In the genomic region with DNA sequence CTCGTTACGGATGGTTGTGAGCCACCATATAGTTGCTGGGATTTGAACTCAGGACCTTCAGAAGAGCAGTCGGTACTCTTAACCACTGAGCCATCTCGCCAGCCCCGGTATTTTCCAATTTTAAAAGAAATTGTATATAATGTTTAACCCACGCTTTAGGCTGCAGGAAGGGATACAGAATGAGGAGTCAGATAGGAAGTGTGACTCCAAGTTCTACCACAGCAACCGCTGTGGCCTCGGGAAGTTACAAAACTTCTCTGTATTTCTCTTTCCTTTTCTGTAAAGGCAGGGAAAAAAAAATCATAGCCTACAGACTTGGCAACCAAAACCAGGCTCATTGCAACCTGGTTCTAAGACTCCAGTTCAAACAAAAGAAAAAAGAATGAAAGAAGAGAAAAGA, we compare ENCODE assay signal across 21 mouse cellular contexts.
DNase-seq lines count a peak whose midpoint lies in the region; ATAC-seq and TF ChIP-seq lines count a peak whose summit lies in the region.
"Had no signal": no experiment of that assay in that cellular context is flagged by ENCODE, and none has a peak within 500 bp of the region (broad histone marks: within the 10 kb centered on the region; RNA-seq: fewer than 3 reads in every experiment).

No protein-coding gene starts in this region.

- no peak for TF ChIP-seq CTCF in left cerebral cortex, adult 2 months (IDR thresholded peaks at IDR 0.05)

- peak overlapping the region; percentile 57 for H3K27ac ChIP-seq in embryonic facial prominence, embryonic 14.5 days (replicated peaks; ENCODE audit: low read depth, low read length)
- H3K27ac ChIP-seq in embryonic facial prominence, embryonic 10.5 days (replicated peaks): no peak overlapping the region
- H3K27ac ChIP-seq in heart, embryonic 15.5 days: peak overlapping the region; percentile 91
- H3K27ac ChIP-seq in lung, embryonic 15.5 days: peak overlapping the region; percentile 67; the same call in 1 of the 2 replicates
- no peak overlapping the region for H3K27ac ChIP-seq in left cerebral cortex, adult 2 months
- H3K27ac ChIP-seq: hindbrain, embryonic 13.5 days had no signal

- peaks cover 13% of the 10 kb centered on the region for H3K4me1 ChIP-seq in embryonic facial prominence, embryonic 14.5 days (ENCODE audit: control insufficient read depth, insufficient read depth, low read length)
- peaks cover 22% of the 10 kb centered on the region for H3K4me1 ChIP-seq in embryonic facial prominence, embryonic 10.5 days
- peaks cover 43% of the 10 kb centered on the region for H3K4me1 ChIP-seq in heart, embryonic 15.5 days (replicated peaks)
- H3K4me1 ChIP-seq in lung, embryonic 15.5 days: peaks cover 15% of the 10 kb centered on the region
- H3K4me1 ChIP-seq: hindbrain, embryonic 13.5 days had no signal

- no peak overlapping the region for H3K4me2 ChIP-seq in embryonic facial prominence, embryonic 14.5 days (ENCODE audit: low read depth, low read length)
- no peak overlapping the region for H3K4me2 ChIP-seq in heart, embryonic 15.5 days
- no peak overlapping the region for H3K4me2 ChIP-seq in lung, embryonic 15.5 days
- H3K4me2 ChIP-seq: embryonic facial prominence, embryonic 13.5 days; hindbrain, embryonic 13.5 days; liver, embryonic 13.5 days had no signal

- no peak for ATAC-seq in embryonic facial prominence, embryonic 14.5 days (ENCODE audit: low read depth)
- ATAC-seq in heart, embryonic 15.5 days (replicated peaks; ENCODE audit: insufficient number of reproducible peaks, insufficient read depth, low FRiP score, low read depth): no peak
- no peak for ATAC-seq in lung, embryonic 15.5 days (ENCODE audit: borderline replicate concordance, extremely low read depth, low FRiP score, low TSS enrichment)
- ATAC-seq in megakaryocyte progenitor cell, adult 5-6 weeks (replicated peaks; ENCODE audit: poor library complexity): peak; percentile 40
- ATAC-seq: CD4-positive, CD25-positive, alpha-beta regulatory T cell, adult 4 months; inflammation-experienced regulatory T-cells, adult 6 months; Patski had no signal

- no peak for DNase-seq in embryonic facial prominence, embryonic 14.5 days (ENCODE audit: low spot score)
- no peak for DNase-seq in embryonic facial prominence, embryonic 10.5 days (ENCODE audit: low spot score)
- DNase-seq in heart, postnatal 25 days (ENCODE audit: low spot score): no peak
- DNase-seq in lung, postnatal 36 days: no peak
- no peak for DNase-seq in left cerebral cortex, adult 2 months (ENCODE audit: extremely low spot score in 1 of 2, low spot score in 2 of 2)
- DNase-seq: adrenal gland, adult 8-10 months; cerebellum, adult 9-10 months; gastrocnemius, adult 2 months; kidney, adult 2 months; liver, embryonic 13.5 days; midbrain, embryonic 14.5 days; thymus, postnatal 14 days had no signal

- H3K4me3 ChIP-seq in embryonic facial prominence, embryonic 14.5 days (ENCODE audit: low read depth, low read length): no peak overlapping the region
- no peak overlapping the region for H3K4me3 ChIP-seq in embryonic facial prominence, embryonic 10.5 days
- H3K4me3 ChIP-seq in heart, embryonic 15.5 days: no peak overlapping the region
- no peak overlapping the region for H3K4me3 ChIP-seq in lung, embryonic 15.5 days
- H3K4me3 ChIP-seq in left cerebral cortex, adult 2 months: no peak overlapping the region
- H3K4me3 ChIP-seq: embryonic facial prominence, embryonic 13.5 days; gastrocnemius, adult 2 months; hindbrain, embryonic 13.5 days; liver, embryonic 13.5 days; myocyte had no signal

- no peak overlapping the region for H3K9ac ChIP-seq in embryonic facial prominence, embryonic 14.5 days (ENCODE audit: low read depth, low read length)
- H3K9ac ChIP-seq in heart, embryonic 15.5 days: no peak overlapping the region
- no peak overlapping the region for H3K9ac ChIP-seq in lung, embryonic 15.5 days
- H3K9ac ChIP-seq: hindbrain, embryonic 13.5 days; liver, embryonic 13.5 days had no signal

- no peaks in the 10 kb centered on the region for H3K36me3 ChIP-seq in embryonic facial prominence, embryonic 14.5 days (ENCODE audit: control insufficient read depth, insufficient read depth, low read length)
- H3K36me3 ChIP-seq in embryonic facial prominence, embryonic 10.5 days (replicated peaks): no peaks in the 10 kb centered on the region
- no peaks in the 10 kb centered on the region for H3K36me3 ChIP-seq in heart, embryonic 15.5 days
- H3K36me3 ChIP-seq in lung, embryonic 15.5 days: no peaks in the 10 kb centered on the region
- H3K36me3 ChIP-seq: embryonic facial prominence, embryonic 13.5 days; hindbrain, embryonic 13.5 days; liver, embryonic 13.5 days had no signal

- WGBS in embryonic facial prominence, embryonic 14.5 days: 82% methylated on average over 8 of the region's 8 CpGs
- WGBS in embryonic facial prominence, embryonic 10.5 days: 94% methylated on average over 8 of the region's 8 CpGs
- WGBS in heart, embryonic 15.5 days: 80% methylated on average over 8 of the region's 8 CpGs
- WGBS in lung, embryonic 15.5 days: 77% methylated on average over 8 of the region's 8 CpGs

- H3K9me3 ChIP-seq in embryonic facial prominence, embryonic 14.5 days (ENCODE audit: control insufficient read depth, low read length): no peaks in the 10 kb centered on the region
- H3K9me3 ChIP-seq in embryonic facial prominence, embryonic 10.5 days: no peaks in the 10 kb centered on the region
- no peaks in the 10 kb centered on the region for H3K9me3 ChIP-seq in heart, embryonic 15.5 days (replicated peaks)
- H3K9me3 ChIP-seq in lung, embryonic 15.5 days: no peaks in the 10 kb centered on the region
- H3K9me3 ChIP-seq: embryonic facial prominence, embryonic 13.5 days; liver, embryonic 13.5 days had no signal

- H3K27me3 ChIP-seq in embryonic facial prominence, embryonic 14.5 days (replicated peaks; ENCODE audit: control insufficient read depth, insufficient read depth, low read length): no peaks in the 10 kb centered on the region
- H3K27me3 ChIP-seq in embryonic facial prominence, embryonic 10.5 days (replicated peaks; ENCODE audit: low read depth, poor library complexity, severe bottlenecking): no peaks in the 10 kb centered on the region
- H3K27me3 ChIP-seq in heart, embryonic 15.5 days: no peaks in the 10 kb centered on the region
- H3K27me3 ChIP-seq in lung, embryonic 15.5 days: no peaks in the 10 kb centered on the region
- H3K27me3 ChIP-seq: embryonic facial prominence, embryonic 13.5 days; hindbrain, embryonic 13.5 days; liver, embryonic 13.5 days; Patski had no signal

- intact Hi-C loops in heart, postnatal 25 days (cut with DNase I): no loop called here
- intact Hi-C loops in left cerebral cortex, adult 2 months (cut with DNase I): no loop called here

Comparison
In these comparisons a context has a peak if more than half of its experiments do, and no peak if none do; other contexts are left out.
1. H3K27ac ChIP-seq: peak in embryonic facial prominence, embryonic 14.5 days (single experiment), heart, embryonic 15.5 days (single experiment) and lung, embryonic 15.5 days (single experiment); none in embryonic facial prominence, embryonic 10.5 days (single experiment) and left cerebral cortex, adult 2 months (single experiment).